11 mouse cellular contexts compared by ENCODE assay signal in the genomic region with DNA sequence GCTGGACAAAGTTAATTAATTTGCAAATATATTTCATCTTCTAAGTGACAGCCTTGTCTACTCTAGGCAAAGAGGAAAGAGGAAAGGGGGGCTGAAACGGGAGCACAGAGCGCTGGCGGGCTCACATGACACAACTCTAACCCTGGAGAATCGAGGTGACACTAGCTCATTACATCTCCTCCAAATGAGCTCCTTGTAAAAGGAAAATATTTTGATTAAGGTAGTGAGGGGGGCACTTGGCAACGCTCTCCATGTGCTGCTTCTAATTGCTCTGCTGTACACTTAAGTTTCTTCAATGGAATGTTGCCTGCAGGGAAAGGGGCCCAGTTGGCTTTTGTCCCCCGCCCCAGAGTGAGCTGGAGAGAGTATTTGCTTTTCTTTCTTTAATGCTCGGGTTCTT.
DNase-seq lines count a peak whose midpoint lies in the region; ATAC-seq lines count a peak whose summit lies in the region.
"Had no signal": no experiment of that assay in that cellular context is flagged by ENCODE, and none has a peak within 500 bp of the region (broad histone marks: within the 10 kb centered on the region; RNA-seq: fewer than 3 reads in every experiment).

No protein-coding gene starts in this region.

- ATAC-seq in kidney, embryonic 14.5 days (ENCODE audit: low FRiP score, low TSS enrichment) = peak; percentile 88
- peak; percentile 69; the same call in 1 of the 2 replicates for ATAC-seq in embryonic facial prominence, embryonic 12.5 days (ENCODE audit: insufficient number of reproducible peaks, insufficient read depth, low FRiP score, low TSS enrichment)
- peak; percentile 67 for ATAC-seq in hindbrain, embryonic 12.5 days (ENCODE audit: low FRiP score)
- peak; percentile 55; the same call in 1 of the 2 replicates for ATAC-seq in midbrain, embryonic 14.5 days (ENCODE audit: low FRiP score, low TSS enrichment)
- no peak for ATAC-seq in erythroblast, adult 5-6 weeks (replicated peaks; ENCODE audit: low FRiP score, poor library complexity, severe bottlenecking)

- H3K27me3 ChIP-seq in kidney, embryonic 14.5 days (ENCODE audit: control insufficient read depth, insufficient read depth, low read length) = no peaks in the 10 kb centered on the region; the same call in 1 of the 2 replicates
- no peaks in the 10 kb centered on the region for H3K27me3 ChIP-seq in embryonic facial prominence, embryonic 12.5 days
- no peaks in the 10 kb centered on the region for H3K27me3 ChIP-seq in hindbrain, embryonic 12.5 days
- no peaks in the 10 kb centered on the region for H3K27me3 ChIP-seq in midbrain, embryonic 14.5 days (ENCODE audit: control insufficient read depth, insufficient read depth, low read length)
- H3K27me3 ChIP-seq: heart, embryonic 12.5 days; neural tube, embryonic 15.5 days had no signal

- H3K27ac ChIP-seq in kidney, embryonic 14.5 days (ENCODE audit: low read depth, low read length) = no peak overlapping the region
- H3K27ac ChIP-seq in embryonic facial prominence, embryonic 12.5 days = no peak overlapping the region
- H3K27ac ChIP-seq in hindbrain, embryonic 12.5 days = no peak overlapping the region
- H3K27ac ChIP-seq in midbrain, embryonic 14.5 days (replicated peaks; ENCODE audit: low read depth, low read length) = no peak overlapping the region
- H3K27ac ChIP-seq: liver, embryonic 14.5 days; neural tube, embryonic 15.5 days had no signal

- no peaks in the 10 kb centered on the region for H3K9me3 ChIP-seq in kidney, embryonic 14.5 days (ENCODE audit: control insufficient read depth, low read length)
- no peaks in the 10 kb centered on the region for H3K9me3 ChIP-seq in embryonic facial prominence, embryonic 12.5 days
- no peaks in the 10 kb centered on the region for H3K9me3 ChIP-seq in hindbrain, embryonic 12.5 days (replicated peaks)
- H3K9me3 ChIP-seq in midbrain, embryonic 14.5 days (ENCODE audit: control insufficient read depth, low read length) = no peaks in the 10 kb centered on the region
- H3K9me3 ChIP-seq: heart, embryonic 12.5 days; neural tube, embryonic 15.5 days had no signal

- WGBS in kidney, embryonic 14.5 days = 22% methylated on average over 7 of the region's 7 CpGs
- 18% methylated on average over 7 of the region's 7 CpGs for WGBS in embryonic facial prominence, embryonic 12.5 days
- 28% methylated on average over 7 of the region's 7 CpGs for WGBS in hindbrain, embryonic 12.5 days
- 29% methylated on average over 7 of the region's 7 CpGs for WGBS in midbrain, embryonic 14.5 days

- H3K36me3 ChIP-seq in kidney, embryonic 14.5 days (ENCODE audit: control insufficient read depth, insufficient read depth, low read length) = no peaks in the 10 kb centered on the region
- no peaks in the 10 kb centered on the region for H3K36me3 ChIP-seq in embryonic facial prominence, embryonic 12.5 days
- H3K36me3 ChIP-seq in hindbrain, embryonic 12.5 days = no peaks in the 10 kb centered on the region
- H3K36me3 ChIP-seq in midbrain, embryonic 14.5 days (ENCODE audit: control insufficient read depth, insufficient read depth, low read length) = no peaks in the 10 kb centered on the region
- H3K36me3 ChIP-seq: heart, embryonic 12.5 days; neural tube, embryonic 15.5 days had no signal

- no peak overlapping the region for H3K9ac ChIP-seq in kidney, embryonic 14.5 days (ENCODE audit: low read depth, low read length)
- H3K9ac ChIP-seq in embryonic facial prominence, embryonic 12.5 days = no peak overlapping the region
- H3K9ac ChIP-seq in hindbrain, embryonic 12.5 days = no peak overlapping the region
- H3K9ac ChIP-seq in midbrain, embryonic 14.5 days (replicated peaks; ENCODE audit: low read length) = no peak overlapping the region
- H3K9ac ChIP-seq: heart, embryonic 12.5 days; liver, embryonic 14.5 days; neural tube, embryonic 15.5 days had no signal

- no peak for DNase-seq in kidney, postnatal 10 days
- DNase-seq in midbrain, embryonic 14.5 days = peak; percentile 52
- no peak for DNase-seq in cerebellum, postnatal 25 days
- DNase-seq in testis, postnatal 10 days (ENCODE audit: low spot score) = no peak

- no peak overlapping the region for H3K4me3 ChIP-seq in kidney, embryonic 14.5 days (ENCODE audit: low read length)
- no peak overlapping the region for H3K4me3 ChIP-seq in embryonic facial prominence, embryonic 12.5 days
- no peak overlapping the region for H3K4me3 ChIP-seq in hindbrain, embryonic 12.5 days
- no peak overlapping the region for H3K4me3 ChIP-seq in midbrain, embryonic 14.5 days (replicated peaks; ENCODE audit: low read depth, low read length)
- H3K4me3 ChIP-seq: heart, embryonic 12.5 days; neural tube, embryonic 15.5 days had no signal

- H3K4me2 ChIP-seq in kidney, embryonic 14.5 days (replicated peaks; ENCODE audit: low read depth, low read length) = no peak overlapping the region
- H3K4me2 ChIP-seq in embryonic facial prominence, embryonic 12.5 days (replicated peaks) = 0 out of 2 replicates have a peak overlapping the region, but pooled peaks have one; percentile 5
- no peak overlapping the region for H3K4me2 ChIP-seq in hindbrain, embryonic 12.5 days (replicated peaks)
- H3K4me2 ChIP-seq in midbrain, embryonic 14.5 days (ENCODE audit: low read length) = no peak overlapping the region
- H3K4me2 ChIP-seq: heart, embryonic 12.5 days; neural tube, embryonic 15.5 days had no signal

- no peaks in the 10 kb centered on the region for H3K4me1 ChIP-seq in kidney, embryonic 14.5 days (ENCODE audit: control insufficient read depth, insufficient read depth, low read length)
- H3K4me1 ChIP-seq in embryonic facial prominence, embryonic 12.5 days = peaks cover 6% of the 10 kb centered on the region; the same call in 1 of the 2 replicates
- no peaks in the 10 kb centered on the region for H3K4me1 ChIP-seq in hindbrain, embryonic 12.5 days
- H3K4me1 ChIP-seq in midbrain, embryonic 14.5 days (ENCODE audit: control insufficient read depth, insufficient read depth, low read length) = 0 out of 2 replicates have a peak, but pooled peaks cover 3% of the 10 kb centered on the region
